Mouse (Mus musculus): ENCODE measurements around the gene Zbtb22.

The Zbtb22 gene

GRCm38 (mm10) chr17:33924577-33925283 lies 9.0 kb downstream of the Zbtb22 start:
- peak; percentile 71 for DNase-seq

- no peak for DNase-seq
Observed at GRCm38 (mm10) chr17:33925406-33926116, 9.9 kb downstream of the Zbtb22 start.

- DNase-seq: peak; percentile 42
Observed at GRCm38 (mm10) chr17:33926207-33926932, 10.7 kb downstream of the Zbtb22 start.

GRCm38 (mm10) chr17:33928251-33928947 lies 12.7 kb downstream of the Zbtb22 start:
- DNase-seq: no peak

GRCm38 (mm10) chr17:33929371-33930279 lies 13.9 kb downstream of the Zbtb22 start, which contains the start of gene Rgl2:
Gene Rgl2, plus strand, starts transcription at chr17:33929543.
- DNase-seq: peak; percentile 88

- peak; percentile 85 for DNase-seq
Observed at GRCm38 (mm10) chr17:33930280-33931158, 14.8 kb downstream of the Zbtb22 start.

GRCm38 (mm10) chr17:33931159-33931866 lies 15.6 kb downstream of the Zbtb22 start:
- DNase-seq: no peak

GRCm38 (mm10) chr17:33931947-33932346 lies 16.2 kb downstream of the Zbtb22 start:
- no peak for DNase-seq

- no peak for DNase-seq
Observed at GRCm38 (mm10) chr17:33932448-33932847, 16.7 kb downstream of the Zbtb22 start.

- DNase-seq: no peak
Observed at GRCm38 (mm10) chr17:33932970-33933369, 17.3 kb downstream of the Zbtb22 start.

GRCm38 (mm10) chr17:33935422-33936055 lies 19.8 kb downstream of the Zbtb22 start:
- no peak for DNase-seq

GRCm38 (mm10) chr17:33936993-33937392 lies 21.3 kb downstream of the Zbtb22 start:
- no peak for DNase-seq

- DNase-seq: no peak
Observed at GRCm38 (mm10) chr17:33938783-33939182, 23.1 kb downstream of the Zbtb22 start.

GRCm38 (mm10) chr17:33940206-33940805 lies 24.6 kb downstream of the Zbtb22 start, which contains the start of the genes Pfdn6 and Wdr46:
Gene Pfdn6, minus strand, starts transcription at chr17:33940343.
Gene Wdr46, plus strand, starts transcription at chr17:33940660.
- peak; percentile 94 for DNase-seq

GRCm38 (mm10) chr17:33940981-33941380 lies 25.3 kb downstream of the Zbtb22 start:
- no peak for DNase-seq

GRCm38 (mm10) chr17:33941381-33941780 lies 25.7 kb downstream of the Zbtb22 start:
- no peak for DNase-seq

- DNase-seq: no peak
Observed at GRCm38 (mm10) chr17:33943454-33943853, 27.8 kb downstream of the Zbtb22 start.

- DNase-seq: peak; percentile 32
Observed at GRCm38 (mm10) chr17:33947430-33948089, 31.9 kb downstream of the Zbtb22 start.
